Mouse (Mus musculus) lung, adult 18-20 months (tissue): ENCODE results near the gene Mcidas.

ENCODE experiments used
- DNase-seq, 2 experiments: peaks; one replicate each; pipeline ENCODE4 v3.0.0; 2022; ENCODE audit warnings: mixed read lengths in 2 of 2

The Mcidas gene

DNA sequence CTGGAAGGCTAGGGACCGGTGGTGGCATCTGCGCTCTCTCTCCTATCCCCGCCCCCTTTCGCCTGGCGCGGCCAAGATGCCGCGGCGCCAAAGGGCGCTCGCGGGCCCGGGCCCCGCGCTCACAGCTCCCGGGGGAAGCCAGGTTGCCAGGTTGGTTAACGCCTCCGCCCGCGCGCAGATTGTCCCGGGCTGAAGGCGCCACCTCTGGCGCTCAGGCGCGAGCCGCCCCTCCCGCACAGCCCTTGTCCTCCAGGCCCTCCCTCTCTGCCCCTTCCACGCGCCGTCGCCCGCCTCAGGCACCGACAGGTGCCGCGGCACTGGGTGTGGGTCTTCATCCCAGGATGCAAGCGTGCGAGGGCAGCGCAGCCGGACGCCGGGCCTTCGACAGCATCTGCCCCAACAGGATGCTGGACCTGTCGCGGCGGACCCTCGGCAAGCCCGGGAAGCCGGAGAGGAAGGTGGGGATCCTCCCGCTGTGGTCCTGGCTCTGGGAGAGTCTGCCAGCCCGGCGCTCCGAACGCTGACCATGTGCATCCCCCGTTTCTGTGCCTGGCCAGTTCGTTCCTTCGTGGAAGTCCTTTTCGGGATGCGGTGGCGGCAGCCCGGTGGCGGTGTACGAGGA lies at the start of gene Mcidas:
Gene Mcidas (plus strand): TSS at position 315 of the 622 bp plus-strand sequence.
- DNase-seq: peak; percentile 37 to 56

DNA sequence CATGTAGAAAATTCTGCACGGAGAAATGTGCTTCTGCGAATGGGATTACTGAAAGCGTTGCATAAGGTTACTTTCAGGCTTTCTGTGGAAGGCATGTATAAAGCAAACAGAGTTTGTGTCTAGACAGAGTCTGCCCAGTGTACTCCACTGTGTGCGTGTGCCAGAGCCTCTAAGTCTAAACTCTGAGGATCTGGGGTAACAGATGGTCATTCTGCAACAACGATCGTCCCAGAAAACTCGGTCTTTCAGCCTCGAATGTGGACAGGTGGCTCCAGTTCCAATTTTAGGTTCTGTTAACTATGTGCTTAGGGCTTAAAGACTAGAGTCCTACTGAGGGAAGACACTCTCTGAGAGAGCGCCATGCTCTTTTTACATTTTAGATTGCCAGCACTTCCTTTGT lies 48.3 kb upstream of the Mcidas start:
- DNase-seq: no peak

DNA sequence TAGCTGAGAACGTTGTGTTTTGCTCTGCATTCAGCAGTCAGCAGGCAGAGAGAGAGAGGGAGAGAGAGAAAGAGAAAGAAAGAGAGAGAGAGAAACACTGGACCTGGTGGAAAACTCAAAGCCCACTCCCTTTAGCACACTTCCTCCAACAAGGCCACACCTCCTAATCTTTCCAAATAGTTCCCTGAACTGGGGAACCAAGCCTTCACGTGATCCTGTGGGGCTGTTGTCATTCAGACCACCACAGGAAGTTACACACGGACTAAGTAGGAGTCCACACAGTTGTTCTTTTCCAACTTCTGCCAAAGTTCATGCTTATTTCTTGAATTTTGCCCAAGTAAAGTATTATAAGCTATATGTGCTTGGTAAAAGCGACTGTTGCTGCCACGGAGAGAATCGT lies 47.7 kb upstream of the Mcidas start:
- DNase-seq: peak; percentile 22

DNA sequence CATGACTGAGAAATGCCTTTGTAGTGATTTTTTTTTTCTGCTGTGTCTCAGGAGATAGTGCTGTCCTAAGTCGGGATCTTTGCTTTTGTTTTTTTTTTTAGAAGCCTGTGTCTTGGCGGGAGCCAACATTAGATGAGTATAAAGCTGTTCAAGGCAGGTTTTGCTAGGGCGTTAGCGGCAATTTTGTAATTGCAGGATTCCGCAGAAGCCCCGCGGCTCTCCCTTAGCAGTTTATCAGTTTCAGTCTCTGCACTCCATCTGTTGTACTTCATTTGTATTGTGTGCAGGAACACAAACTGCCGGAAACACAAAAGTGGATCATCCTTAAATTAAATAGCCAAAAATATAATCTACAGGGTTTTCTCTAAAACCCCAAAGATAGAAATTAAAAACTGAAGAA lies 39.6 kb upstream of the Mcidas start:
- DNase-seq: no peak

DNA sequence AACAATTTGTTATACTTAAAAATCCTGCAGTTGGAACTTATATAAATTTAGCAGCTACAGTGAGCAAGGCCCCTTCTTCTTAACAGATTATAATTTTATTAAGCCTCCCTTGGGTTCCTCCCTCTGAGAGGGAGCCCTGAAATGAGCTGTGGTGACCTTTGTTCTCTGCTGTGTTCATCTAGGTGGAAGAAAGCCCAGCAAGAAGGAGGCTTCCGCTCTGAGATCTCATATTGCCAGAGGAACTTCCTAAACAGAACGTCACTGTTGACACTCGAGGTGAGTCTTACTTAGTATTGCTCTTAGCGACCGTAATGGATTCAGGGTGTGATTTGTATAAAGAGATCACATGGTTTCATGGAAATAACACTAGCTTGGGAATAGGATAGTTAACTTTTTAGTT lies 30.6 kb upstream of the Mcidas start:
- DNase-seq: no peak

DNA sequence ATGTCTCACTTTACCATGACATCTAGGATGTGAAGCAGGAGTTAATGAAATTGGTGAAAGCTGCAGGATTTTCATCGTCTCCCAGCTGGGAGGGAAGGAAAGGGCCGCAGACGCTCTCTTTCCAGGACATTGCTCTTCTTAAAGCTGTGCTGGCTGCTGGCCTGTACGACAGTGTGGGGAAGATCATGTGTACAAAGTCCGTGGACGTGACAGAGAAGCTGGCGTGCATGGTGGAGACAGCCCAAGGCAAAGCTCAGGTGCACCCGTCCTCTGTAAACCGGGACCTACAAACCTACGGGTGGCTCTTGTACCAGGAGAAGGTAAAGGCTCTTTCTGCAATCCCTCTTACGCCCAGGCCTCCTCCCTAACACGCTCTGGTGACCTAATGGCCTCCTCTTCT lies 29.2 kb upstream of the Mcidas start:
- no peak for DNase-seq

DNA sequence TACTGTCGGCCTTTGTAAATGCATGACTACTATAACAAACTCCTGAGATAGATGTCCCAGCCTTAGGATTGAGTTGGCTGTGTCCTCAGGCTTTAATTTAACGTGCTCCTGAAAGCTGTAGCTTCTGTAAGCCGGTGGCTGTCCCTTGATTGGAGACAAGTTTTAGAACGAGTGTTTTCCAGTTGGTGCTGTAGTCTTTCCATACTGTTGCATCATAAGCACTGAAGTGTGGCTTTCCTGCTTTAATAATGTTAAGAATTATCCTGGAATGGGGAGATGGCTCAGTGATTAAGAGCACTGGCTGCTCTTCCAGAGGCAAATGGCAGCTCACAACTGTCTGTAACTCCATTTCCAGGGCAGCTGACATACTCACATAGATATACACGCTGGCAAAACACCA lies 26.4 kb upstream of the Mcidas start:
- DNase-seq: no peak

DNA sequence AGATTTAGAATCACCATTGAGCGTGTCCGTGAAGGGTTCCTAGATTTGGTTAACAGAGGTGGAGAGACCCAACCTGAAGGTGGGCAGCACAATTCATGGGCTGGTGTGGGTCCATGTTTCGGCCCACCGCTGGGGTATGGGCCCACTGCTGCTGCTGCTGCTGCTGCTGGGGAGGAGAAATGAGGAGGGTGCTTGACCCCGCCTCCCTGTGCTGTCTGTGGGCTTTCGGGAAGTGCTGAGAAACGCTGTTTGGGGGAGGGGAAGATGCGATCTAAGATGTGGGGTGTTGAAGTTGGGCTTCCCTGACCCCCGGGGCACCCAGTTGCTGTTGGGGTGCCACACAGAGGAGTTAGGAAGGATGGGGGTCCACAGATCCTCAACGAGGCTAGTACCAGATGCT lies 16.9 kb upstream of the Mcidas start:
- DNase-seq: no peak

DNA sequence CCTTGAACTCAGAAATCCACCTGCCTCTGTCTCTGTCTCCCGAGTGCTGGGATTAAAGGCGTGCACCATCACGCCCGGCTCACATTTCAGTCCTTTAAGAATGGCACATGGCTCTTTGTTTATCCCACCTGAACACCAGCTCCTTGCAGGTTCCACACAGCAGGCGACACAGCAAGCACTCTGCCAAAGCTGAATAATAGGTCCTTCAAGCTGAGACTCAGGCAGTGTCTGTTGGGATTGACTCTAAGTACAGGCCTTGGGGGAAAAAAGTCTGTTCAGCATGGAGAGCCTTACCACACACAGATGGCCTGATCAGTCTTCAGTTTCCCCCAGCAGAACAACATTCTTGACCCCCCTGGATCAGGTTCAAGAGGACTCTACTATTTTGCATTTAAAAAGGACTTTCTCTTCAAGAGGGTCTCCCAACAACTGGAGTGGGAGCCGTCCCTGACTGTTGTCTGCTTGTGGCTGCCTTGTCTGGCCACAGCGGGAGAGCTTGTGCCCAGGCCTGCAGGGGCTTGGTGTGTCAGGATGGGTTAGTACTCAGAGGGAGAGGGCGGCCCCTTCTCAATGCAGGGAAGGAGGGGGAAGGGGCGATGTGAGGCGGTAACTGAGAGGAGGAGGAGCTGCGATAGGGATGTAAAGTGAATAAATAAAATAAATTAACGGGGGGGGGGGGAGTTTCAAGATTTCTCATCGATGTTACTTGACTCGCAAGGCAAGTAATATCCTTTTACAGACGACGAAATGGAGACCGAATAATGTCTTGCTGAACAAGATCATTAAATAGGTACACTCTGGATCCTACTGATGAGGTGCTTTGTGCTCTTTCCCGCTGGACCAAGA lies 7.8 kb upstream of the Mcidas start:
- no peak for DNase-seq

DNA sequence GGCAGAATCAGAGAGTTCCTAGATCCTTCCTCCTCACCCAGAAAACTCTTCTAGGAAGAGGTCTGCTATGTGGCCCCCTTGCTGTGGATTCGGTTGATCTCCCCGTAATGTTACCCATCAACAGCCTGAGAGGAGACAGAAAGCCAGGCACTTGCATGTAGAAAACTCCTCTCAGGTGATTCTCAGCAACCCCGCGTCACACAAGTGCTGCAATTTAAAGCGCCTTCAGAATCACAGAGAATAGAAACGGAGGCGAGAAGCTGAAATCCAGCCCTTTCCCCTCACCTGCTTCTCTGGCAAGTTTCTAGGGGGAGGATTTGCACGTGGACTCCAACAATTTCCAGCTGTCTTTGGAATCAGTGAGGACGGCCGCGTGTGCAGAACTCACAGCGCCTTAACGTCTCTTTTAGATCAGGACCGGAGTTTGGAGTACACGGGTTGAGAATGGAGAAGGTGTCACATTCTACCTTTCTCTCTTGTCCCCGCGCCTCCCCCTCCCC lies 7.1 kb upstream of the Mcidas start:
- no peak for DNase-seq

DNA sequence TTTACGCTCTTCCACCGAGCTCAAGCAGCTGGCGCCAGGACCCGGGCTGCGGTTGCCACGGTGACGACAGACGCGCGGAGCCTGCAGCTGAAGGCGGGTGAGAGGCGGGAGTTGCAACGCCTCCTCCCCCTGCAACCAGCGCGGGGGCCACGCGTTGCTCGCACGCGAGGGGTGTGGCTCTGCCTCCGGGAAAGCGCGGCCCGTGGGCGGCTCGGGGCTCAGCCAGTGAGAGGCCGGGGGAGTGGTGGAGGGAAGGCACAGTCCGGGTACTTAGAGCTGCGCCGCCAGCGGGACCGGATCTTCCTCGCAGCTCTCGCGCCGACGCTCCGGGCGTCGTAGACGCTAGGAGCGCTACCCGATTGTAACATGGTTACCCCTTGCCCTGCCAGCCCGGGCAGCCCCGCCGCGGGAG lies 6.1 kb upstream of the Mcidas start, which contains the start of gene Ccno:
Gene Ccno (plus strand): TSS at position 271 of the 412 bp plus-strand sequence.
- DNase-seq: peak; percentile 95 to 97

DNA sequence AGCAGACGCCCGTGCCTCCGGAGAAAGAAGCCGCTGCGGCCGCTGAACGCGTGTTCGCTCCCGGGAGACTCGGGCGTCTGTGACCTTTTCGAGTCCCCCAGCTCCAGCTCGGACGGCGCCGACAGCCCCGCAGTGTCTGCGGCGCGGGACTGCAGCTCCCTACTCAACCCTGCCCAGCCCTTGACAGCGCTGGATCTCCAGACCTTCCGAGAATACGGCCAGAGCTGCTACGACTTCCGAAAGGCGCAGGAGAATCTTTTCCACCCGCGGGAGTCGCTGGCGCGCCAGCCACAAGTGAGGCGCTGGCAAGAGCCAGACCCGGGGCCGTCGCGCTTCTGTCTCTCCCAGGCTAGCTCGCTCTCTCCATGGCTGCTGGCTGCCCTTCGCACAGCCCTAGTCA lies 5.7 kb upstream of the Mcidas start:
- DNase-seq: peak in 1 of 2 experiments; percentile 9

DNA sequence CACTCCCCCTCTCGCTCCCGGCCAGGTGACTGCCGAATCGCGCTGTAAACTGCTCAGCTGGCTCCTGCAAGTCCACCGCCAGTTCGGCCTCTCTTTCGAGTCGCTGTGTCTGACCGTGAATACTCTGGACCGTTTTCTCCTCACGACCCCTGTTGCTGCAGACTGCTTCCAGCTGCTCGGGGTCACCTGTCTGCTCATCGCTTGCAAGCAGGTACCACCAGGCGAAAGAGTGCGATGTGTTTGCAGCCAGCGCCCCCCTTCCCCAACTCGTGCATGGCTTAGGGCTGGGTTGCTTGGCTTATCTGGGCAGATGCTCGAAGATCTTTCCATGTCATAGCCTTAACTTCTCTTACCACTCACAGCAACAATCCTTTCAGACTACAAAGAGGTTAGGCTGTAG lies 4.8 kb upstream of the Mcidas start:
- peak in 1 of 2 experiments; percentile 9 for DNase-seq

DNA sequence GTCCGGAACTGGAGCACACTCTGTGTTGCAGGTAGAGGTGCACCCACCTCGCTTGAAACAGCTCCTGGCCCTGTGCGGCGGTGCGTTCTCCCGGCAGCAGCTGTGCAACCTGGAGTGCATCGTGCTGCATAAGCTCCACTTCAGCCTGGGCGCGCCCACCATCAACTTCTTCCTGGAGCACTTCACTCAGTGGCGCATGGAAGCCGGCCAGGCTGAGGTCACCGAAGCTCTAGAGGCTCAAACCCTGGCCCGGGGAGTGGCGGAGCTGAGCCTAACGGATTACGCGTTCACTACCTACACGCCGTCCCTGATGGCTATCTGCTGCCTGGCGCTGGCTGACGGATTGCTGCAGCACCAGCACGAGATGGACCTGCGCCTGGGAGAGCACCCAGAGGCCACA lies 4.1 kb upstream of the Mcidas start:
- DNase-seq: peak; percentile 68 to 75

DNA sequence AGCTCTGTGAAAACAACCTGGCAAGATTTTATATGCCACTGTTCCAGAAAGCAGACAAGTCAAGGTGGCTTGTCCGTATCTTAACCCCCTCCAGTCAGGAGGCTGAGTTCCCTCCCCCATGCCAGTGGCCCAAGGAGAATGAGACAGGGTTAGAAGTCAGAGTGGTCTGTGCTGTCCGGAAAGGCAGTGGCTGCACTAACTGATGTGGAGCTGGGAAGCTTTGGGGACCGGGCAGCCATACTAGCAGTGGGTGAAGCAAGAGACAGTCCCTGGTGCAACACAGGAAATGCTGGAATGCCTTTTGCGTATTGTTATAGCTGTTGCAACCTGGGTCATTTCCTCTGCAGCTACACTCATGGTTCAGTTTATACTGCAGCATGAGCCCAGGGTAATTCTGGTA lies 3.3 kb upstream of the Mcidas start:
- no peak for DNase-seq

DNA sequence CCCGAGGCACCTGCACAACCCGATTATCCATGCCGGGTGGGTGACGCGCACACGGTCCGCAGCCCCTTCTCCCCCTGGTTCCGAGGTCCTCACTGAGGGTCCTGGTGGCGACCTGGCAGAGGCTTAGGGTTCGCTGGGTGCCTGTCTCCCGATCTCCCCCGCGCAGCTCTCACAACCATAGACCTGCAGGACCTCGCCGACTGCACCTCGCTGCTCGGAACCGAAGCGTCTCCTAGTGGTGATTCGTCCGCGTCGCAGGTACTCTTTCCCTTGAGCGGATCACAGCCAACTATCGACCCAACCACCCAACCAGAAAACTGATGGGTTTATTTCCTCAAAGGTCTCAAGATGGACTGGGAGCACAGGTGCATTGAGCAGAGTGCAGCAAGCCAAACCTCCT lies 546 bp downstream of the Mcidas start:
- DNase-seq: peak; percentile 72 to 75

DNA sequence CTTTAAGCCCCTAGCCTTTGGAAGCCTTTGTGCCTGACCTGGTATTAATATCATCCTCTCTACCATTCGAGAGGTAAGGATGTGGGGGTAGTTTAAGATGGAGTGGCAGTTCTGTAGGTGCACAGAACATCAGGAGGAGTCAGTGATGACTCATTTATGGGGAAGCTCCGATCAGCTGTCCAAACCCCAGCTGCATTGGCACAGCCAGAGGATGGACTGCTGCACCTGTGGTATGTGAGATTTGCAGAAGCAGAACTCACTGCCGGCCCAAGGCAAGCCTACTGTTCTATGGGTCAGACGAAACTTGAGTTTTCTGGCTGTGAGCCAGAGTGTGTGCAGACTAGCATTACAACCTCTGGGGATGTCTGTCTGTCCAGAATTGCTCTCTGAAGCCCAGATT lies 2.8 kb downstream of the Mcidas start:
- no peak for DNase-seq

DNA sequence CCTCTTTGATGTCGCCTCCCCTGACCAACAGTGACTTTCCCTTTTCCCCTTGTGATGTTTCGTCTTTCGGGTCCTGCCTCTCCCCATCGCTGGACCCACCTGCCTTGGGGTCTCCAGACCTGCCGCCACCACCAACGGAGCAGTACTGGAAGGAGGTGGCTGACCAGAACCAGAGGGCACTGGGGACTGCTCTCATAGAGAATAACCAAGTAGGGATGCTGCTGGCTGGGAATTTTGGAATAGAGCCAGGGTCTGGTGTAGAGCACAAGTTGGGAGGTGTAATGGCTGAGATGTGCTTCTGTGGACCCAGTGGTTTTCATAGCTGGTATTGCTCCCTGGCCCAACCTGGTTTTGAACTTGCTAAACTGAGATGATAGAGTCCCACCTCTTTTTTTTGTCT lies 3.7 kb downstream of the Mcidas start:
- DNase-seq: no peak

DNA sequence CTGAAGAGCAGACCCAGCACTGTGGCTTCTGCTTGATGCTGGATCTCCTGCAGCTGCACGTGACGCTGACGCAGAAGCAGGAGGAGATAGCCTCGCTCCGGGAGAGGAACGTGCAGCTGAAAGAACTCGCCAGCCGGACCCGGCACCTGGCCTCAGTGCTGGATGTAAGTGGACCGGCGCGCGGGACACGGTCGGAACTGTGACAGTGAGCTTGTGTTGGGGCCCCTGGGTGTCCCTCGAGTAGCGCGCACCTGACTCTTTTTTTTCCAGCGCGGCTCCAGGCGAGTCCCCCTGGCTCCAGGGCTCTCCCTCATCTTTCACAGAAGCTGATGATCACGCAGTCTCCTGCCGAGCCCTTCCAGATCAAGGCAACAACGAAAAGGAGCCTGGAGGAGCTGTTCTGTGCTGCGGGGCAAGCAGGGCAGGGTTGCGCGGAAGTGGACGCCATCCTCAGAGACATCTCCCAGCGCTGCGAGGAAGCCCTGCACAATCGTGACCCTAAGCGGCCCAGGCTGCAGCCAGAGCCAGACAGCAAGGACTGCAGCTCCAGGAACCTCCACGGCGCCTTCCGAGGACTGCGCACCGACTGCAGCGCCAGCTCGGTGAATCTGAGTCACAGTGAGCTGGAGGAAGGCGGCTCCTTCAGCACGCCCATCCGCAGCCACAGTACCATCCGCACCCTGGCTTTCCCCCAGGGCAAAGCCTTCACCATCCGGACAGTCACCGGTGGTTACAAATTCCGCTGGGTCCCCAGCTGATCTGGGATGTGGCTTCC lies 5.0 kb downstream of the Mcidas start:
- DNase-seq: peak; percentile 31 to 56

DNA sequence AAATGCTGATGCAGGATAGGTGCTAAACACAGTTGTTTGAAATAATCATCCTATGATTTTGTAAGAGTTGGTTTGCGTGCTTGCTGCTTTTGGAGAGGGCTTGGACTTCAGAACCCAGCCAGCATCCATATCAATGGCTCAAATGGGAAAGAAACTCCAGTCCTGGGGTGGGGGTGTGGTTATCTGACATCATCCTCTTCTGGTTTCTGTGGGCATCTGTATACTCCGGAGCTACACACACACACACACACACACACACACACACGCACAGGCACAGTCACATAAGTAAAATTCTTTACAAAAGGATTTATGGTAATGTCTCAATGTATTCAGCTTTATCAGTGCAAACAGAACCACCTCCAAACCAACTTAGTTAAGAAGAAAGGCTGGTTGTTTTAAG lies 6.4 kb downstream of the Mcidas start:
- DNase-seq: no peak

DNA sequence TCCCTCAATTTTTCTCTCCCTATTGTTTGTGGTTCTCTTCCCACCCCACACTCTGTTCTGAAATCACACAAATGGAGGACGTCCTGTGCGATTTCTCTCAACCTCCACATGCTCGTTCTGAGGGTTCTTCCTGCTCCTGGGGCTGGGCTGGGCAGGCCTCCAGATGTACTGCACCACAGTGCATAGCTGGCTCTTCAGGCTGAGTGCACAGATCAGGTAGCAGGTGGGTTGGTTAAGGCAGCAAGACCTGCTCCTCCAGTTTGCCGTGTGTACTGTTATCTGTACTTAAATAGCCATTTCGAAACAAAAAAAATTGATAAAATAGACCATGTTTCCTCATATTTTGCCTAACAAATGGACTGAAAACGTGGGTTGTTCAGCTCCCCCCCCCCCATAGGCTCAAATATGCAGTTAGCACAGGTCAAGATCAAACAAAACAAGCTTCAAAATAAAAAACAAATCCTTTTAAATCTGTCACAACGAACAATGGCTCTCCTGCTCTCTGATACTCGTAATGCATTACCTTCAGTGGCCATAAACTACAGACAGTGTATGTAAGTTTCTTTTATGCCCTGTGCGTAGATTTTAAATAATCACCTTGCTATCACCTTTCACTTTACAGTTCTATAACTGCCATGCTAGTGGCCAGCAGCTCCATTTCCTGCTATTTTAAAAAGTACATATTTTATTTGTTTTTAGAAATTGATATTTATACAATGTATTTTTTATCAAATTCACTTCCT lies 7.1 kb downstream of the Mcidas start:
- peak; percentile 81 to 89 for DNase-seq

DNA sequence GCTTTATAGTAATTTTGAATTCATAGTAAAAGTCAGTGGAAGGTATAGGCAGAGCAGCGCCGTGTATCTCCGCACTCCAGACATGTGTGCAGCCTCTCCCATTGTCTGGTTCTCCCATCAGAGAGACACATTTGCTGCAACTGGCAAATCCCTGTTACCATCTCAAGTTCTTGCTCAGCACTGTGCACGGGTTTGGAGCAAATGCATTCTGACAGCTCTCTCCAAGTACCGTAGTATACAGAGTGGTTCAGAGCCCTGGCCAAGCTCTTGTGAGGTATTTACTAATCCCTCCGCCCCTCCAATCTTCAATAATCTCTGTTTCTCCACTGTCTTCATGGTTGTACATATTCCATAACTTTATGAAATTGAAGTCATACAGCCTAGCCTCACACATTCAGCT lies 19.0 kb downstream of the Mcidas start:
- DNase-seq: peak in 1 of 2 experiments; percentile 1
